Mouse (Mus musculus) WW6 (cell line): Measurements from ENCODE around the gene Opn4.
A peak's percentile ranks its signal among the peaks of the same experiment; 100 is the strongest.

Experiments
- DNase-seq: peaks from one replicate; pipeline ENCODE4 v3.0.0-alpha.2; 2013; ENCODE audit warnings: low read depth, low spot score

Opn4 gene

DNA sequence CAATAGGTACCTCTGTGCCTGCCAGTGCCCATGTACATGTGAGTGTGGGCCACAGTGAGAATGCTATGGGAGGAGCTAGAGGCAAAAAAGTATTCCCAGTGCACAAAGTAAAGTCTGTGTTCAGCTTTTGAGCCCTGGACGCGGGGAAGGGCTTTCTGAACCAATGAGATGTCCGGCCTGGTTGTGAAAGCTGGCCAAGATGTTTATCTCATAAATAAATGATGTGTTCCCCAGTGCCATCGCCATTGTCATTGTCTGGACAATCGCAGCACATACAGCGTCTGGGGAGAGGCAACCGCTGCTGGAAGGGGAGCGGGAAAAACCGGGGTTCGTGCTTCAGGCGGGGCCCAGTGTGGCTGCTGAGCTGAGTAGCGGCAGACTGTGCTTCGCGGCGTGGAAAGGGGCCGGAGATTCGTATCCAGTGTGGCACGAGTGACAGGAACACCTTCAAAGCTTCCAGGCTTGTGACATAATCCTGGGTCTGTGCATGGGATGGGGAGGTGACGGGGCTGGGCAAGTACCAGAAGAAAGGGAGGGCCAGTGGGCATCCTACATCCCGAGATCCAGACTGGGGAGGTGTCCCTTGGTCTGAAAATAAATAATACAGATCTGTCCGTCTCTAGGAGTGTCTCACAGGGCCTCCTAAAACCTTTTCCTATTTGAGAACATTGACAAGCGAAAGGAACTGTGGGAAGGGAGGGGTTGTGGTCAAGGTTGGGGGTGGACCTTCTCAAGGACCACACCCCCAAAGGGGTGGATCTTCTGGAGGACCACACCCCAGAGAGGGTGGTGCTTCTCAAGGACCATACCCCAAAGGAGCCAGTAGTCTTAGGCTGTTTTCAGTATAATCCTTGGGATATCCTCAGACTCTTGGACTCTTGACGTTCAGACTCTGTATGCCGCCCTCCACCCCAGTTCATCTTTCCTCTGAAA, 8.9 kb downstream of the Opn4 start:
- DNase-seq = no peak

DNA sequence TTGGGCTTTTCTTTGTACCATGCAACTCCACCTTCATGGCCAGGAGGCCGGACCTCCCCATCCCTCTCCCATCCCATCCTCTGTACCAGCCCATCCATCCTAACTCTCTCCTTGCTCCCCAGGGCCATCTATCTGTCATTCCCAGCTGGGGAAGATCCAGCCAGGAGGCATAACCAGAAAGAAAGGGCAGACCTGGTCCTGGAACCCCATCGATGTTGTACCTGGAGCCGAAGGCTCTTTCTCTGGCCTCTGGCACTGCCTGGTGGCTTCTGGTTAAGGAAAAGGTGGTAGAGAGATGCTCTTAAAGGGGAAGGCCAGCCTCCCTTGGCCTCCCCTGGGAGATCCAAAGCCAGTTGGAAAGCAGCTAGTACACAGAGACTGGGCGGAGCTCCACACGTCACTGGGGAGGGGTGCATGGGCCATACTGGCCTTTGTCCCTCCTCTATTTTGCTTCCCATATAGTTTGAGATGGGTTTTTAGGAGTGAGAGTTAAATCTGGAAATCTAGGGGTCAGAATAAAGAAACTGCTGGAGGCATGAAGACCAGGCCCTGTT, 9.8 kb downstream of the Opn4 start:
- no peak for DNase-seq

DNA sequence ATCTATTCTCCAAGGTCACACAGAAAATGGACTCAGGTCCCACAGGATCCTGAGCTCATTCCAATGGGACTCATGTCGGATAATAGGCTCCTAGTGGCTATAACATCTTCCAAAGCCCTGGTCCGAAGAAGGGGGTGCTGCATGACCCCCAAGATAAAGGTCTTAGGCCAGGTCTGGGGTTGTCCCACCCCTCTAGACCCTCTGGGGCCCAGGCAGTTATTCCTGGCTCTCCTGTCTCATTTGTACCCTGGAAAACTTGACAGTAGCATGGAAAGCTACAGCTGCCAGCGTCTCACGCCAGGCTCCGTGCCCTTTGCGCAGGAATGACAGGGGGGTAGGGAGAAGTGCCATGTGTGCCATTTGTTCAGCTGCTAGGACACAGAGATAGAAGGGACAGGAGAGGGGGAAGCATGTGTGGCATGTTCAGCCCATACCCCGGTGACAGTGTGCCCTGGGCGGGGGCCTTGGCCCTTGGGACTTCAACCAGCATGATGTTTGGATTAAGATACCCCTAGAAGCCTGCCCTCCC, 10.7 kb downstream of the Opn4 start:
- DNase-seq = no peak

DNA sequence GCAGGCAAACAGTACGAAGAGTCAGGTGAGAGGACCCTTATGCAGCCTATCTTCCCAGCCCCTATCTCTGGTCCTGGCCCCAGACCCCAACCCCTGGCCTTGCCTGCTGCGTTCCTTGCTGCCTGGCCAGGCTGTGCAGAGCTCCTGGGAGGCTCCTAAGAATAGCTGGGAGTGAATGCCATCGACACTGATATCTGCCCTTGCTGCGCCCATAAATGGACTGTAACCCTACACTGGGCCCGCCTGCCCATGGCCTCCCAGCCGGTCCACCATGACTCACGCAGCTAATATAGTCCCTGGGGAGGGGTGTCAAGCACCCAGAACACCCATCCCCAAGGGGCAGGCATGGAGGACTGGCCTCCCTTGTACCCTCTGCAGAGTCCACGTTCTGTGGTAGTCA, 11.4 kb downstream of the Opn4 start, which contains the start of gene Ldb3:
Ldb3 (minus strand) TSS at position 185 of the 400 bp plus-strand sequence.
- DNase-seq = no peak

DNA sequence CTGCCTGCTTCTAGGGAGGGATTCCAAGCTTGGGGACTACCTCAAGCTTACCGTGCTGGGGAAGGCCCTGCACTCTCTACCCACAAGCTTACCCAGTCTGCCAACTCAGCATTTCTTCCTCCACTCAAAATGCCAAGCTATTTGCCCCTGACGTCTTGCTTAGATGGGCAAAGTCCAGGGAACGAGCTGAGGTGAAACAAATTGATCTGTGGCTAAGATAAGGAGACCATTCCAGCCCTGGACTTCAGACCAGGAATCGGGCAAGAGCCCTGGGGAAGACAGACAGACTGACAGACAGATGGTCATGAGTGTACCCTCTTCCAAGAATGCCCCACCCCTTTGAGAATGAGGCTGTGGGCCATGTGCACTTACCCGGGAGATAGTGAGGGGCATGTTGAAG, 11.9 kb downstream of the Opn4 start:
- DNase-seq = no peak

DNA sequence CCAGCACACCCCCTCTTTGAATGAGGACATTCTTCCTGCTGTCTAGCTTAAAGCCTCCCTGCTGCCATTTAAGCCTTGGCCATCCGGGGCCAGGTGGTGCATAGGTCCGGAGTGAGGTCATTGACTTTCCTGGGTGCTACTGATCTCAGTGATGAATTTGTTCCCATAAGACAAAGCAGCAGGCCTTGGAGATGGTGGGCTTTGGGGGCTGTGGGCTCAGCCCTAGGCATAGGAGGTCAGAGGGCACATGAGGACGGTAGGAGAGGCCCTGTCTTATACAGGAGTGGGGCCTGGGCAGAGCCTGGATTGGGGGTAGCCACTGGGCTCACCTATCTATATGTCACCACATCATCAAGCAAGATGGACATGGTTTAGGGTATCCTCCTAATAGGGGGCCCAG, 13.1 kb downstream of the Opn4 start:
- no peak for DNase-seq

DNA sequence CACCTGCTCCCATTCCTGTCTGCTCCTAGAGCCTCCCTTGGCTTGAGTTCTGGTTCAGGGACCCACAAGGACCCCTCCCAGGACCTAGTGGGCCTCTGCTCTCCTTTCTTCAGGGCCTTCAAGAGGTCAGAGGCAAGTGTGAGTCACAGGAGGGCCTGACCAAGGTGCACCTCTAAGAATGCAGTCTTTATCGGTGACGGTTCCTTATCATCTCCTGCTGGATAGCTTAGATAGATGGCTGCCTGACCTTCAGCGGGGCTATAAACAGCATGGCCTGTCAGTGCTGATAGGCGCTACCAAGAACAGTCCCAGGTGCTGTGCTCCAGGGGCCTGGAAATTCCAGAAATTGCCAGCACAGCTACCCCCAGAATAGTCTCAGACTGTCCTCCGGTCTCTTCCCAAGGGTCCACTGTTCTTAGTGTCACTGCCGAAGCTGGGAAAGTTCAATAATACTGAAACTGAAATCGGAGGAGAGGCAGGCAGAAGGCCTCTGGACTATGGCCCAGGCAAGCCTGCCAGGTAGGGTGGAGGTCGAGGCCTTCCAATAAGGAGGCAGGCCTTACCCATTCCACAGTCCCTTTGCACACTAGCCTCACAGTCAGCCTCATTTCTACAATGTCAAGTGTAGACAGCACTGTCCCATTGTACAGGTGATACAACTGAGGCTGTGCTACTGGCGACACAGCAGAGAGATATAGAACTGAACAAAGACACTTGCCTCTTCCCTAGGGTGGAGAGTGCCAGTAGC, 14.4 kb downstream of the Opn4 start:
- DNase-seq = no peak

DNA sequence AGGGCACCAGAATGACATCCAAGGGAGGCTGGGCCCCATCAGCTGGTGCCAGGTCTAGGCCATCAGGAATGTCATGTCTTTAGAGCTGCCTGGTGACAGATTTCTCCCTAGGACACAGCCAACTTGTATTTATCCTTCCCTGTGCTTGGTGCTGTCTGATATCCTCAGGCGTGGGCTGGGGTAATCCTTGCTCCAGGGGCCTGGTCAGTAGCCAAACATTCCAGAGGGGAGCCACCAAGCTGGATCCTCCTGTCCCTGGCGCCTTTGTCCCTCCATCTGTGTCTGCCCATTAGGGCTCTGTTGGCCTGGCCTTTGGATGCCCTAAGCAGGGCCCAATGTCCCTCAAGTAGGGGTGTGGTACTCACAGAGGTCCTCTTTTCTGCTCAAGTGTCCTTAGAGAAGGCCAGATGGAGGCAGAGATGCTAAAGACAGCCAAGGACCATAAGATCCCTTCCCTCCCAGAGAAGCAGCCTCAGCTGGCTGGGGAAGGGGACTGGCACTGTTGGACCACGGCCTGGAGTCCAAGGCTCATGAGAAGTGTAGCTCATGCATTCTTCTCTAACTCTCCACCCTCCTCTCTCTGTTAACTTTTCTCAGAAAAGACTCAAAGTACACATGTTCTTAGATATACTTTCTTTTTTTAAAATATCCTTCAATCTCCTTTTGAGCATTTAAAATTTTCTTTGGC, 17.1 kb downstream of the Opn4 start:
- no peak for DNase-seq

DNA sequence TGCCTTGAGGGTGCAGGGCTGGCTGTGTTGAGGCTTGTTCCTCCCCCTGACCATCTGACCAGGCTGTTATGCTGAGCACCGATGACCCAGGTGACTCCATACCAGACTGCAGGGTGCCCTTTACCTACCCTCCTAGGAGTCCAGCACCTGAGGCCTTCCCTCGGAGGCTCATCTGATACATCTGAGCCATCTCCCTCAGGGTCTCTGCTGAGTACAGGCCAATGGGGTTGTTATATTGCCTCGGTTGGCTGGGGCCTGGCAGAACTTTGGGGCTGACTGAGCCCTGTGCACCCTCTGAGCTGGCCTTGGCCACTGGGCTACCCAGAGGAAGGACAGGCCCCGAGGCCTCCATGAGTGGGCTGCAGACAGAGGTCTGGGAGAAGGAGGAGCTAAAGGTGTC, 23.1 kb downstream of the Opn4 start:
- DNase-seq = no peak

DNA sequence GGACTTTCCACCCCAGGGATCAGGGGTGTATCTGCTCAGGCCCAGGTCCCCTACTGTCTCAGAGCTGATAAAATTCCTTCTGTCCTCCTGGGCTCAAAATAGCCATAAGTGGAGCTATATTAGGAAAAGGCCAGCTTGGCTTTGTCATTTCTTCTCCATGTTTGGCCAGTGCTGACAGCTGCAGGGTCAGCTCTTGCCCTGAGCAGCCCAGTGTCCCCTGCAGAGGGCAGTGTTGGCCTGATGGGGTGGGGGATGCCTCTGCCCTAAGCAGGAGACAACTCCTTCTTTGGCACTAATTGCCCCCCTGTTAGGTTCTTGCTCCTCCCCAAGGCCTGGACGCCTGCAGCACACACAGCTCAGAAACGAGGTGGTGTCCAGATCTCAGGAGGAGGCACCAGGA, 25.9 kb downstream of the Opn4 start:
- no peak for DNase-seq

DNA sequence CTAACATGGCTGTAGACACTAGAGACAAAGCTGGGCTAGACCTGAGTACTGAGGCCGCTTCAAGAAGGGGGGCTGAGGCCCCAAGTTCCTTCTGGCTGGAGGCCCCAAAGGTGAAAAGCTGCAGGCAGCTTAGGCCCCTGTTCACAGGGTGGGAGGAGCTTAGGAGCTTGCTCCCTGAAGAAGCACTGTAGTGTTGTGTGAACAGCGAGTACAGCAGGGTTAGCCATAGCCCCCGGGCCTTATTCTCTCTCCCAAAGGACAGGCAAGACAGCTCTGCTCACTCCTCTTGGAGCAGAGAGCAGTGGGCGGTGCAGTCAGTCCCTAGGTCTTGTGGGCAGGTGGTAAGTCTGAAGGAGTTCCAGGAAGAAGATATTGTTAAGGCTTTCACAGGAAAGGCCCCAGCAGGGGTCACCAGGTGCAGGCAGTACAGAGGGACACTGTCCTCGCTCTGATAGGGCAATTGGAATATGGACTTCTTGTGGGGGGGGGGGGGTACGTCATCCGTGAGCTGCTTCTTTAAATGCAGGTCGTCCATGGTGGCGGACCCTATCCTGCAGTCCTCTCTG, 26.5 kb downstream of the Opn4 start:
- DNase-seq = no peak

DNA sequence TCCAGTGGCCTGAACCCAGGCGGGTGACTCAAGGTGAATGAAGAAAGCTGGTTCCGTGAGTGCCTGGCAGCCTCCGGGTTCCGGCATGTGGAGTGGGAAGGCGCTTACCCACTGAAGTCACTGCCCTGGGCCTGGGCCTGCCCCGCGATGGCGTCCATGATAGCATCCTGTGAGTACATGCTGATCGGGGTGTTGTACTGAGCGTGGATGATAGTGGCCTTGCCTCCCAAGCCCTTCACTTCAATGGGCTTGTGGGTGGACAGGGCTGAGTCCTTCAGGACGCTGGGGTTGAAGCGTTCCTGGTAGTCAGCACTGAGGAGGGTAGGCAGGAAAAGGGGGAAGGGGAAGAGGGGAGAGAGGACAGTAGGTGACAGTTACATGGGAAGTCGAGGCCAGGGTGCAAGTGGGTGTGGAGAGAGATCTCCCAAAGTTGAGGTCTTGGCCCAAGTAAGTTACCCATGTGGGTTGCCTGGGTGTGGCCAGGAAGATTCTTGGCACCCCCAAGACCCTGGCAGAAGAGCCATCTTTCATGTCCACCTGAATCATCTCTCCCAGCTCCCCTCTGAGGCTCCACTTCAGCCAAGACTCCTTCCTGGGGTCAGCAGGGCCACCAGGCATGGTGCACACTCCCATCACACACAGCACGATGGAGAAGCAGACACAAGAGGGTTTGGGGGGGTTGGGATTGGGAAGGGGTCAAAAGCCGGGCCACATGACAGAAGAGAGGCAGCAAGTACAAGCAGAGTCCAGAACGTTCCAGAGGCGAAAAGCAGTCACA, 28.1 kb downstream of the Opn4 start:
- no peak for DNase-seq

DNA sequence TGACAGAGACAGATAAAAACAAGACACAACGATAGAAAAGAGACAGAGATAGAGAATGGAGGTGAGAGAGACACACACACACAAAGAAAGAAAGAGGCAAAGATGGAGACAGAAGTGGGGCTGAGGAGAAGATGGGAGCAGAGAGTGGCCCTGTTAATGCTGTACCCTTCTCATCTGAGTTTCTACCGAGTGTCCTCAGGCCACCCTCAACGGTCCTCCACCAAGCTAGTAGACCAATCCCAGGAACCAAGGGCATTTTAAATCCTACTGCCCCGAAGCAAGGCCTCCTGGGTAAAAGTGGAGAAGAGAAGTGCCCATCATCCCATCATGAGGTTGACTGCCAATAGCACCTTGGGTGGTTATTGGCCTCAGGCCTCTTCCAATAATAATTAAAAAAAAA, 29.0 kb downstream of the Opn4 start:
- no peak for DNase-seq

DNA sequence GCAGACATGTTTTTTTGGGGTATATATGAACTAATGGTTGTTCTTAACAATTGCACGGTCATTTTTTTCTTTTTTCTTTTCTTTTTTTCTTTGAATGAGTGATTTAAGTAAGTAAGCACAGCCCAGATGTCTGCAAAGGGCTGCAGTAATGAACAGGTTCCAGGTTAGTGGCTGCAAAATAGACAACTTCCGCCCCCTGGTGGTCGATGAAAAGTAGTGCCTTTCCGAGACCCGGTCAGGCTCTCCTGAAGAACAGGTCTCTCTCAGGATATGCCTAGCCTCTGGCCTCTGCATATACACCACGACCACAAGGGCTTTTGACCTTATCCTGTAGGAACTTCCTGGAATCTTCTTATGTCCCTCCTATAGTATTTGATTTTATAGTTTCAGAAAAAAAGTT, 29.6 kb downstream of the Opn4 start:
- DNase-seq = peak; percentile 48

DNA sequence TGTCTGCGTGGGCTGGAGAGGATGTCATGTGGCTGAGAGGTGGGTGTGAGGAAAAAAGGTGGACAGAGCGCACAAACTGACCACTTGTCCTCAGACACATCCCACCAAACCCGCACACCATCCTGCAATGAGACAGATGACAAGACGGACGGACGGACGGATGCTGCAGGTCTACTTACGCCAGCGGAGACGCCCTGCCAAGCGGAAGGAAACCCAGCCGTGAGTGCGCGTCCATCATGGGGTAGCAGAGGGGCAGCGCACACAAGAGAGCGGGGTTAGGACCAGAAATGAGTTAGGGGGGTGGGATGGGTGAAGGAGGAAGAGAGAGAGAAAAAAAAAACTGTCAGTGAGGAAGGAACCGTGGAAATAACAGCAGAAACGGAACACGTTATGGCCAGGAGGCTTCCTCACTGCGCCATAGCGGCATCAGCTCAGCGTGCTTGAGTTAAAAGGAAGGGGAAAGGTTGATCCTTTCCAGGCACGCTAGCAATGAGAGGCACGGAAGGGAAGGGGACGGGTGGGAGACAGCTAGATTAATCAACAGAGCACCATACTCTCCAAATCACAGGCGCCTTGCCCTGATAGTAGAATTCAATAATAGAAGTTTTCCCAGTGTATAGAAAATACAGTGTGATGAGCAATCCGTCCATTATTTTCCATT, 30.3 kb downstream of the Opn4 start:
- DNase-seq = no peak

DNA sequence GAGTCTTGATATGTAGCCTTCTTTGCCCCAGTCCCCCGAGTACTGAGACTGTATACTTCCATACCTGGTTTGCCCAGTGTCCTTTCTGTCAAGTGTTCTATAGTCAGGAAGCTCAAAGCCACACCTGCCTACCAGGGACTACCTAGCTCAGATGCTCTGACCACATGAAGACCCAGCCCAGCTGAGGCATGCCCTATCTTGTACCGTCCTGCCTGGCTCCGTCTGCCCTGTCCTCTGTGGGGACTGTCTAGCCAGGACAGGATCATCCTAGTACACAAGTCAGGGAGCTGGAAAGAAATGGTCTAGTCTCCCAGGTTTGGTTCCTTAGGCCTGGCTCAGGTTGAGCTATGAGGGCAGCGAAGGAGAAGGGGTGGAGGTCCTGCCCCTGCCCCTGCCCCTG, 31.3 kb downstream of the Opn4 start:
- no peak for DNase-seq

DNA sequence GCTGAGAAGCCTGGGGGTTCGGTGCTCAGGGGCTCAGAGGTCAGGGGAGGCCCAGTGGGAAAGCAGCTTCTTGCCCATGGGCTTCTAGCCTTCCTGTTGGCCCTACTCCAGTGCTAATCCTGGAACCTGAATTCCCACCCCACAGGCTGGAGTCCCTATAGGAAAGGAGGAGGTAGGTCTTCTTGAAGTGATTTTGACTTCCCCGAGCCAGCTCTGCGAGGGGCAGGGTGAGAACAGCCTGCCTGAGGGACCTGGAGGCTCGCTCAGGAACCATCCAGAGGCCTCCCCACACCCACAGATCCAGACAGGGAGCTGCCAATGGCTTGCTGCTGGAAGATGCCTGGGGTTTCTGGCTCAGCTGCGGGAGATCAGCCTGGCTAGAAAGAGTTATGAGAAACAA, 32.2 kb downstream of the Opn4 start:
- no peak for DNase-seq

DNA sequence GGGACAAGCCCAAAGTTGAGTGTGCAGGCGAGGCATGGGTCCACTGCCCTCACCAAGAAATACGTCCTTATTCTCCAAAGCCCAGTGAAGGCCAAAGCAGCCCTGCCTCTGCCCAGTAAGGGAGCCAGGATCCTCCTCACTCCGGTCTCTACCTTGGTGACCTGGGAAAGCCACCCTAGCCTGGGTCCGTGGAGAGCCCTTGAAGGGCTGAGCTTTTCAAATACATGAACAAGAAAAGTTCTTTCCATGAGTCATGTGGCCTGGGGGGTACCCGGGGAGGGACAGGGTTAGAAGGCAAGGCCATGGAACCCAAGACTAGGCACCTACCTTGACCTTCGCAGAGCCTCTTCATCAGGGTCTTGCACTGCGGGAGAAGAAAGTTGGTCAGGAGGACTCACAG, 33.4 kb downstream of the Opn4 start:
- no peak for DNase-seq

DNA sequence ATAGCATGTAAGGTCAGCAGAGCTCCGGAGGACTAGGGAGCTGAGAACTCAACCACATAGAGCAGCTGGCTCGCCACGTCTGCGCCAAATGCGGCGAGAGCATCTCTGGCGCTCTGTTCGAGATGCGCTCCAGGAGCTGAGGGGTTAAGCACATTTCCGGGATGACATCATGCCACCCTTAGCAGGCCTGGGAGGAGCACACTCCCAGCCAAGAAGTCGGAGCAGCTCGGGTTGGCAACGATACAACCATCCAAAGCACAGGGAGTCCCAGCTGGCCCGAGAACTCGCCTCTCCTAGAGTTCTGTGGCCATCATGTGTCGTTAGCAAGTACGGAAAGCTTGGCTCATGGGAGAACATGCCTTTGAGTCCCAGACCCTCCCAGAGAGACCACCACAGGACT, 34.2 kb downstream of the Opn4 start:
- DNase-seq = no peak

DNA sequence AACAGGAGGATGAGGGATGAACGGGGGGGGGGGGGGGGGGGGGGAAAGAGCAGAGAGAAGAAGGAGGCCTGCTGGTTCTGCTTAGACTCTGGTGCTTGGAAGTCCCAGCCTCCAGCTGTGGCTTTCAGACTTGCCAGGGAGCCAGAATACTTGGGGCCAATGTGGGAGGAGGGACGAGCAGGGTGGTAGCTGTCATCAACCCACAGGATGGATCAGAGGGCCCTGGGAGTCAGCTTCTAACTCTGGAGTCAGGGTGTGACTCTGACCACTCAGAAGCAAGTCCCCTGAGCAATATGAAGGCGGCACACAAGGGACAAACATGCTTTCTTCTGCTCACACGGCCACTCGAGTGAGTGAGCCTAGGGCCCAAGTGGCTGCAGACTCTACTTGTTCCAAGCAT, 35.3 kb downstream of the Opn4 start:
- no peak for DNase-seq
